10 mouse cellular contexts compared by ENCODE assay signal in genomic region chr12:40796813-40797491, GRCm38 (mm10).
DNase-seq lines count a peak whose midpoint lies in the region; ATAC-seq and TF ChIP-seq lines count a peak whose summit lies in the region.
"Had no signal": no experiment of that assay in that cellular context is flagged by ENCODE, and none has a peak within 500 bp of the region (broad histone marks: within the 10 kb centered on the region; RNA-seq: fewer than 3 reads in every experiment).

No protein-coding gene starts in this region.

- WGBS in heart, postnatal 0 days: 35% methylated on average over 14 of the region's 14 CpGs
- WGBS in lung, embryonic 16.5 days: 29% methylated on average over 14 of the region's 14 CpGs

- no peaks in the 10 kb centered on the region for H3K4me1 ChIP-seq in heart, postnatal 0 days (ENCODE audit: control insufficient read depth, insufficient read depth)
- peaks cover 13% of the 10 kb centered on the region for H3K4me1 ChIP-seq in lung, embryonic 16.5 days (replicated peaks; ENCODE audit: control insufficient read depth, insufficient read depth, low read length)

- no peak overlapping the region for H3K4me3 ChIP-seq in heart, postnatal 0 days (ENCODE audit: low read depth, low read length)
- H3K4me3 ChIP-seq in lung, embryonic 16.5 days (ENCODE audit: low read length): no peak overlapping the region

- no peak overlapping the region for H3K4me2 ChIP-seq in heart, postnatal 0 days (ENCODE audit: low read depth, low read length)
- no peak overlapping the region for H3K4me2 ChIP-seq in lung, embryonic 16.5 days (ENCODE audit: low read depth, low read length)

- no peak overlapping the region for H3K9ac ChIP-seq in heart, postnatal 0 days (replicated peaks; ENCODE audit: low read depth, low read length)
- no peak overlapping the region for H3K9ac ChIP-seq in lung, embryonic 16.5 days (ENCODE audit: low read length)

- no peaks in the 10 kb centered on the region for H3K36me3 ChIP-seq in heart, postnatal 0 days (replicated peaks; ENCODE audit: control insufficient read depth, insufficient read depth, low read length)
- no peaks in the 10 kb centered on the region for H3K36me3 ChIP-seq in lung, embryonic 16.5 days (ENCODE audit: control insufficient read depth, insufficient read depth, low read length)

- peak; percentile 12 for DNase-seq in embryo, embryonic 11 days
- DNase-seq in embryo, embryonic 10.5 days (ENCODE audit: low spot score): no peak
- DNase-seq in heart, postnatal 0 days (ENCODE audit: low spot score): no peak
- no peak for DNase-seq in heart, postnatal 25 days (ENCODE audit: low spot score)
- no peak for DNase-seq in lung, postnatal 10 days
- DNase-seq in cerebellum, postnatal 36 days: no peak
- DNase-seq: adrenal gland, adult 2 months; thymus, adult 18-20 months had no signal

- no peaks in the 10 kb centered on the region for H3K9me3 ChIP-seq in heart, postnatal 0 days (replicated peaks; ENCODE audit: control insufficient read depth, low read length)
- no peaks in the 10 kb centered on the region for H3K9me3 ChIP-seq in lung, embryonic 16.5 days (ENCODE audit: control insufficient read depth, low read length)

- peak overlapping the region; percentile 23 for H3K27ac ChIP-seq in heart, postnatal 0 days (ENCODE audit: low read depth)
- H3K27ac ChIP-seq in lung, embryonic 16.5 days (ENCODE audit: low read length): peak overlapping the region; percentile 80

- intact Hi-C loops in heart, postnatal 25 days (cut with DNase I): no loop called here

- no peaks in the 10 kb centered on the region for H3K27me3 ChIP-seq in heart, postnatal 0 days (ENCODE audit: control insufficient read depth, insufficient read depth, low read length)
- H3K27me3 ChIP-seq in lung, embryonic 16.5 days (ENCODE audit: control insufficient read depth, insufficient read depth, low read depth, low read length): no peaks in the 10 kb centered on the region

- TF ChIP-seq EP300 in heart, postnatal 0 days (IDR thresholded peaks at IDR 0.05; ENCODE audit: low read depth): no peak

- ATAC-seq in heart, postnatal 0 days (ENCODE audit: insufficient read depth, low read depth): peak; percentile 11; the same call in 1 of the 2 replicates
- 0 out of 2 replicates have a peak, but pooled peaks have one; percentile 16 for ATAC-seq in lung, embryonic 16.5 days (ENCODE audit: low read depth)
- ATAC-seq in megakaryocyte progenitor cell, adult 5-6 weeks (replicated peaks; ENCODE audit: poor library complexity): peak; percentile 78

- TF ChIP-seq CTCF in heart, postnatal 0 days (IDR thresholded peaks at IDR 0.05; ENCODE audit: low read depth): no peak

Comparison
In these comparisons a context has a peak if more than half of its experiments do, and no peak if none do; other contexts are left out.
1. ATAC-seq: peak in every context shown above with its lines; median percentile 78 in megakaryocyte progenitor cell, adult 5-6 weeks; 16 in lung, embryonic 16.5 days; 11 in heart, postnatal 0 days.